Mouse (Mus musculus) mouse trophoblast stem cell (cell line): ENCODE measurements around the gene Pfdn4.

Experiments
- in situ Hi-C, 2 experiments: fragments of 300-500 bp; cut with MseI, MboI; formaldehyde crosslinking; loops; 2 replicates in 1 of 2; 3 replicates in 1 of 2; pipeline ENCODE4 v1.15.1; 2025

Pfdn4 gene

GRCm38 (mm10) chr2:170496154-170496930, at the start of gene Pfdn4:
Gene Pfdn4, plus strand, starts transcription at chr2:170496428.
- in situ Hi-C loops: no loop called here

- in situ Hi-C loops: loop anchor here in 1 of 2 experiments (5.0 to 25.0 kb wide), 2 partner anchors 60 to 140 kb away; no protein-coding TSS in a partner anchor
Measured at GRCm38 (mm10) chr2:170446843-170447383, 49.3 kb upstream of the Pfdn4 start.

- in situ Hi-C loops: loop anchor here in 1 of 2 experiments (5.0 to 25.0 kb wide), 2 partner anchors 60 to 140 kb away; no protein-coding TSS in a partner anchor
Measured at GRCm38 (mm10) chr2:170447651-170448050, 48.6 kb upstream of the Pfdn4 start.

GRCm38 (mm10) chr2:170450933-170451332, 45.3 kb upstream of the Pfdn4 start:
- in situ Hi-C loops: loop anchor here in 1 of 2 experiments (5.0 kb wide), 1 partner anchor 56 kb away; no protein-coding TSS in a partner anchor

GRCm38 (mm10) chr2:170453809-170454208, 42.4 kb upstream of the Pfdn4 start:
- in situ Hi-C loops: loop anchor here in 1 of 2 experiments (5.0 kb wide), 1 partner anchor 53 kb away; no protein-coding TSS in a partner anchor

- in situ Hi-C loops: no loop called here
Measured at GRCm38 (mm10) chr2:170459183-170459582, 37.0 kb upstream of the Pfdn4 start.

- in situ Hi-C loops: no loop called here
Measured at GRCm38 (mm10) chr2:170459805-170460204, 36.4 kb upstream of the Pfdn4 start.

- in situ Hi-C loops: no loop called here
Measured at GRCm38 (mm10) chr2:170461652-170462051, 34.6 kb upstream of the Pfdn4 start.

GRCm38 (mm10) chr2:170464817-170465216, 31.4 kb upstream of the Pfdn4 start:
- in situ Hi-C loops: no loop called here

GRCm38 (mm10) chr2:170468009-170468408, 28.2 kb upstream of the Pfdn4 start:
- in situ Hi-C loops: no loop called here

GRCm38 (mm10) chr2:170469616-170470308, 26.5 kb upstream of the Pfdn4 start:
- in situ Hi-C loops: no loop called here

GRCm38 (mm10) chr2:170470591-170470990, 25.6 kb upstream of the Pfdn4 start:
- in situ Hi-C loops: no loop called here

- in situ Hi-C loops: no loop called here
Measured at GRCm38 (mm10) chr2:170474125-170474524, 22.1 kb upstream of the Pfdn4 start.

GRCm38 (mm10) chr2:170475164-170475563, 21.1 kb upstream of the Pfdn4 start:
- in situ Hi-C loops: no loop called here

GRCm38 (mm10) chr2:170476215-170476614, 20.0 kb upstream of the Pfdn4 start:
- in situ Hi-C loops: no loop called here

- in situ Hi-C loops: no loop called here
Measured at GRCm38 (mm10) chr2:170476643-170477042, 19.6 kb upstream of the Pfdn4 start.

GRCm38 (mm10) chr2:170482019-170482540, 14.1 kb upstream of the Pfdn4 start:
- in situ Hi-C loops: no loop called here

- in situ Hi-C loops: no loop called here
Measured at GRCm38 (mm10) chr2:170483914-170484313, 12.3 kb upstream of the Pfdn4 start.

GRCm38 (mm10) chr2:170487202-170487601, 9.0 kb upstream of the Pfdn4 start:
- in situ Hi-C loops: no loop called here

- in situ Hi-C loops: no loop called here
Measured at GRCm38 (mm10) chr2:170487890-170488502, 8.2 kb upstream of the Pfdn4 start.
